Mouse (Mus musculus): ENCODE measurements at regions not wholly inside any gene's neighbourhood (a gene's known extent, or its start where the extent isn't known, plus 50 kb on each side); places are given as distances from the start of the nearest gene placed in this dataset.

DNA sequence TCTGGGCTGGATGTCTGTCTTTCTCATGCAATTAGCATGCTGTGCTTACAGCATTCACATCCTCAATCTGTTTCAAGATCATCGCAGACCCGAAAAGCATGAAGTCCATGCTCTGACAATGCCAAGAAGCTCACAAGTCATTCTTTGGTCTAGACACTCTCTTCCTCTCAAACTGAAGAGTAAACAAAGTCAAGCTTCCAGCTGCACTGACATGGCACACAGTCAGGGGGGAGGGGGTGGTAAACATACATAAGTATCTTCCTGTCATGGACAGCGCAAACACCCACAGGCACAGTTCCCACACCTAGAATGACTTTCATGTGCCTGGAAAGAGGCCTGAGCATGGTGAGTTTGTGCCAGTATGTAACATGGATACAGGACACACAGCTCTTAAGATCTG is 780.1 kb downstream of the Fat4 start:
- Histone ChIP-seq H3K9me3 (no peaks in the 10 kb centered on the region), H3K36me3 (no peaks in the 10 kb centered on the region), H3K4me2 (no peak overlapping the region), H3K4me3 (no peak overlapping the region), H3K4me1 (replicated peaks) (no peaks in the 10 kb centered on the region), H3K9ac (no peak overlapping the region), H3K27me3 (no peaks in the 10 kb centered on the region), H3K27ac (no peak overlapping the region)
- WGBS: 83% methylated on average over 3 of the region's 3 CpGs
- ATAC-seq (ENCODE audit: low FRiP score): no peak

DNA sequence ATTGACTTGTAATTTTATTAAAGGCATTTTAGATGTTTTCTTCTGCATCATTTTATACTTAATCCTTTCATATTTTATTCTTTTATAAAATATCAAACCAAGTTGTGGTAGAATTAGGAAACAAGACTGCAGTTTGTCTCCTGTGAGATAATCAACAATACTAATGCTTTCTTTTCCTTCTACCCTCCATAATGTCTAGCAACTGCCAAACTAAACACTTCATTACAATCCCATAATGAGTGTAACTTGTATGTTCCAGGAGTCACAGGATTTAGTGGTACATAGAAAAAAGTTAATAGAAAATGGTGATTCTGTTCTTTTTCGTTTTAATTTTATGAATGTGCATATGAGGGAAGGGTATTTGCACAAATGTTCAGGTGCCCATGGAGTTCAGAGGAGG is 782.4 kb downstream of the Fat4 start:
- peaks cover 3% of the 10 kb centered on the region; the same call in 1 of the 2 replicates for H3K4me1 ChIP-seq (replicated peaks)
- H3K9ac ChIP-seq: no peak overlapping the region
- no peaks in the 10 kb centered on the region for H3K9me3 ChIP-seq
- H3K36me3 ChIP-seq: no peaks in the 10 kb centered on the region
- 70% methylated on average over 1 of the region's 1 CpGs for WGBS
- H3K4me3 ChIP-seq: no peak overlapping the region
- H3K27ac ChIP-seq: no peak overlapping the region
- no peak overlapping the region for H3K4me2 ChIP-seq
- H3K27me3 ChIP-seq: no peaks in the 10 kb centered on the region
- ATAC-seq (ENCODE audit: low FRiP score): no peak

DNA sequence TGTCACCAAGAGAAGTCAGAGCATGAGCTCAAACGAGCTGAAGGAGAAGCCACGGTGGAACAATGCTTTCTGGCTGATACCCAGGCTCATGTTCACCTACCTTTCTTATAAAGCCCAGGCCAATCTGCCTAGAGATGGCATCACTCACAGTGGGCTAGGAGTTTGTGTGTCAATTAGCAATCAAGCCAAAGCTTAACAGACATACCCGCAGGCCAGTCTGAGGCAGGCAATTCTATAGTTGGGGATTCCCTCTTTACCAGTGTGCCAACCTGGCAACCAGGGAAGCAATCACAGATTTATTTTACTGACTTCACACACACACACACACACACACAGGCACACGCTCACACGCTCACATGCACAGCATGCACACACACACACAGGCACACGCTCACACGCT is 787.3 kb downstream of the Fat4 start:
- Histone ChIP-seq H3K9me3 (no peaks in the 10 kb centered on the region), H3K27me3 (no peaks in the 10 kb centered on the region), H3K36me3 (no peaks in the 10 kb centered on the region), H3K27ac (no peak overlapping the region), H3K4me2 (no peak overlapping the region), H3K4me3 (no peak overlapping the region), H3K4me1 (replicated peaks) (peaks cover 3% of the 10 kb centered on the region; the same call in 1 of the 2 replicates), H3K9ac (no peak overlapping the region)
- ATAC-seq (ENCODE audit: low FRiP score): no peak
- whole genome bisulfite sequencing: 92% methylated on average over 7 of the region's 7 CpGs

DNA sequence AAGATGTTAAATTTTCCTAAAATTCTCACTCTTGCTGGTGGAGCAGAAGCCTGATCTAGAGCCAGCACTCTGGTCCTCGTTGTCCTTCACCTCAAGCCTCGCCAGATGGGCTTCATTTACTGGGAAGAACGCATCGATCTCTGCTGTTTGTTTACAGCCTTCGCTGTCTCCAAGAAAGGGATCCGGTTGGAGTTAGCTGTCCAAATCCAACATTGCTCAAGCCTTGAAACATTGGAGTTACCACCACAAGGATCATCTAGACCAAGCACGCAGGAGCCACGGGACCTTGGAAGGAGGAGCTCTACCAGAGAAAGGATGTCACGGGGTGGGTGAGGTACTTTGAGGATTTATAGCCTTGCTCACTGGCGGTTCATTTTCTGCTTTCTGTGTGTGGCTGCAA is 788.2 kb downstream of the Fat4 start:
- no peak overlapping the region for H3K27ac ChIP-seq
- H3K9me3 ChIP-seq: no peaks in the 10 kb centered on the region
- H3K4me3 ChIP-seq: no peak overlapping the region
- peaks cover 3% of the 10 kb centered on the region; the same call in 1 of the 2 replicates for H3K4me1 ChIP-seq (replicated peaks)
- H3K9ac ChIP-seq: no peak overlapping the region
- no peaks in the 10 kb centered on the region for H3K27me3 ChIP-seq
- no peaks in the 10 kb centered on the region for H3K36me3 ChIP-seq
- WGBS: 87% methylated on average over 10 of the region's 10 CpGs
- no peak overlapping the region for H3K4me2 ChIP-seq
- no peak for ATAC-seq (ENCODE audit: low FRiP score)

DNA sequence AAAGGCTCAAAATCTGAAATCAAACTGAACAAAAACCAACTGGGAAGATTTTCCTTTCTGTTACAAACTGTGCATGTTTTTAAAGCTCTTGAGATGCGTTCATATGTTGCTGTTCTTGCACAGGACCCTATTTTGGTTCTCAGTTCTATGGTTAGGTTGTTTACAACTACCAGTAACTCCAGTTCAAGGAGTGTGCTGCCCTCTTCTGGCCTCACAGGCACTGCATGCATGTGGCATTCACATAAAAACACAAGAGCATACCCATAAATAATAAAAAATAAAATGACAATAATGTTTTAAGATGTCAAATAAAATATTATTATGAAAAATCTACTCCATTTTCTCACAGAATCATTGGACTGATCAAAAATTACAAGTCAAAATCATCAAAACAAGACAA is 818.9 kb downstream of the Fat4 start:
- no peak overlapping the region for H3K9ac ChIP-seq
- H3K4me3 ChIP-seq: no peak overlapping the region
- WGBS: 97% methylated on average over 1 of the region's 1 CpGs
- H3K27ac ChIP-seq: no peak overlapping the region
- no peak overlapping the region for H3K4me2 ChIP-seq
- no peak for ATAC-seq (ENCODE audit: low FRiP score)
- no peaks in the 10 kb centered on the region for H3K4me1 ChIP-seq (replicated peaks)
- no peaks in the 10 kb centered on the region; the same call in 1 of the 2 replicates for H3K9me3 ChIP-seq
- no peaks in the 10 kb centered on the region for H3K27me3 ChIP-seq
- no peaks in the 10 kb centered on the region for H3K36me3 ChIP-seq

DNA sequence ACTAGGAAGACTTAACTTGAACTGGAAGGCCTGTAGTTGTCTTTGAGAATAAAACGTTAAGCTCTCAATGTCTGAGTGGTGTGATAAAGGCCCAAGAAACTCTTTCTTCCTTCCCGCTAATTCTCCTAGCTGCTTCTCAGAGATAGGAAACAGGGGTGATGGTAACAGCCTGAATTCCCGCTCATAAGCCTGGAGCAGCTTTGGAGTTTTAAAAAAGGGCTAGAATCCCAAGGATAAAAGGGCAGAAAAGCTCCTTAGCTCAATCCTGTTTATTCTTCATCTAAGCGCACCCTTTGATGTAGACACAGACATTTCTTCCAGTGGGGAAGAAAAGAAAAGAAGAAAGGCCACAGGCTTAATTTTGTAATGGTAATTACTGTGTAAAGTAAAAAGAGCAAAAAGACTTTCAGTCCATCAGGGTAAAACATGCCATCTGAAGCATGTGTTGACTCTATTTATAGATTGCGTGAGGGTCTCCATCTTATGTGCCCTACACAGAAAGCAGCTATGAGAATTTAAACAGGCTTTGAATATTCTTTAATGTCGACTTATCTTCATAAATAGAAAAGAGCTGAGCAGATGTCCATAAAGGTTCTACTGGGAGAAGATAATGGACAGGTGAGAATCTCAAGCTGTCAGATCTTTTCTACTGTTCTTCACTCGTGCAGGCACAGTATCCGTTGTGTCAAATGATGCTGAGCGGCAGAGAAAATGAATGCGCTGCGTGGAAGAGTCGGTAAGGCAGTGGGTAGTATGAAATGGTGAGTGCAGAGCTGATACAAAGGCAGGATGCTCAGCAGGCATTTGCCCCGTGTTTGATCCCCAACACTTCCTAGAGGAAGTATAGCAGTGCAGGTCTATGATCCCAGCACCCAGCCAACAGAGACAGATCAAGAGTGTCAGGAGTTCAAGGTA is 818.0 kb upstream of the Intu start:
- Histone ChIP-seq H3K27me3 (no peaks in the 10 kb centered on the region), H3K9me3 (no peaks in the 10 kb centered on the region), H3K27ac (no peak overlapping the region), H3K4me2 (no peak overlapping the region), H3K36me3 (no peaks in the 10 kb centered on the region), H3K9ac (no peak overlapping the region), H3K4me1 (replicated peaks) (peaks cover 4% of the 10 kb centered on the region), H3K4me3 (no peak overlapping the region)
- WGBS: 78% methylated on average over 13 of the region's 13 CpGs
- ATAC-seq (ENCODE audit: low FRiP score): no peak

DNA sequence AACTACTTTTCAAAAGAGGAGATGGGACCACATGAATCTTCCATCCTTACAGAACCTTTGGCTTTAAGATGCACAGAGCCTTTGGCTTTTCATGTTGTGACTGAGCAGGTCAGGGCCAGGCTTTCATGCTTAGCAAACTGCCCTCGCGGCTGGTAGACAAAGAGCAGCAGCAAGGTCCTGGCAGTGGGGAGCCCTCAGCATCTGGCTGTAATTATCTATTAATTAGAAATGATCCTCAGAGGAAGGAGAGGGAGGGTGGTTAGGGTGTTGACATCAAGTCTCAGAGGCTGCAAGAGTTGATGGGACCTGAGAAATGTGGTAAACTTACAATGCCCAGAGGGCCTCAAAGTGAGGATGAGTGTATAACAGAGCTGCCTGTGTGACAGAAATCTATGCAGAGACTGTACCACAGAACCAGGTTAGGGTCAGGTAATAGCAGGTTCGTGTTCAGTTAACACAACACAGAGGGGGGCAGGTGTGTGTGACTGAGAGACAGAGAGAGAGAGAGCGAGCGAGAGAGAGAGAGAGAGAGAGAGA is 817.0 kb upstream of the Intu start:
- Histone ChIP-seq H3K4me2 (no peak overlapping the region), H3K27ac (no peak overlapping the region), H3K4me1 (replicated peaks) (peaks cover 4% of the 10 kb centered on the region), H3K4me3 (no peak overlapping the region), H3K27me3 (no peaks in the 10 kb centered on the region), H3K9me3 (no peaks in the 10 kb centered on the region), H3K36me3 (no peaks in the 10 kb centered on the region), H3K9ac (no peak overlapping the region)
- WGBS: 49% methylated on average over 5 of the region's 5 CpGs
- no peak for ATAC-seq (ENCODE audit: low FRiP score)

DNA sequence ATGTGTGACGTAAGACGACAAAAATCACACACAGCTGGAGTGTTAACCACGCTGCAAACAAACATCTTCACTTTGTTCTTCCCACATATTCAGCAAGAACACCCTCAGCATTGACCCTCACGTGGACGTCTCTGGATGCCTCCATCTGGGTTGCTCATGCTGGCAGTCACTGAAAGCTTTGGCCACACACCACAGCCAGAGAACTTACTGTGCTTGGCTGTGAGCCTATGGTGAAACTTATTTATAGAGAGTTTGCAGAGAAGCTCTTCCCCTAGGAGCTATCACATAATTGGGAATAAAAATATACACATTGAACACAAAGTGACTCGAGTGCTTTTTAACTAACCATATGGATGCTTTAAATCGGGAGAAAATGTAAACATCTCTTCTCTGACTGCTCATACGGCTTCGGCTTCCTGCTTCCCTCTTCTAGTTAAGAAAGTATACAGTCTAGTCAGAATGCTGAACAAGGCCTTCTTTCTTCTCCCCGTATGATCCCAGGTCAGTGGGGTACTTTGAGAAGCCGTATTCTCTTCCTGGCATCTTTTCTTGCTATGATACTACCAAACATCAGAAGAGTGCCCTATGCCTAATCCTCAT is 812.0 kb upstream of the Intu start:
- Histone ChIP-seq H3K9ac (no peak overlapping the region), H3K27ac (no peak overlapping the region), H3K4me3 (no peak overlapping the region), H3K4me2 (no peak overlapping the region), H3K9me3 (no peaks in the 10 kb centered on the region), H3K36me3 (no peaks in the 10 kb centered on the region), H3K4me1 (replicated peaks) (peaks cover 3% of the 10 kb centered on the region), H3K27me3 (no peaks in the 10 kb centered on the region)
- WGBS: 80% methylated on average over 11 of the region's 11 CpGs
- ATAC-seq (ENCODE audit: low FRiP score): no peak

DNA sequence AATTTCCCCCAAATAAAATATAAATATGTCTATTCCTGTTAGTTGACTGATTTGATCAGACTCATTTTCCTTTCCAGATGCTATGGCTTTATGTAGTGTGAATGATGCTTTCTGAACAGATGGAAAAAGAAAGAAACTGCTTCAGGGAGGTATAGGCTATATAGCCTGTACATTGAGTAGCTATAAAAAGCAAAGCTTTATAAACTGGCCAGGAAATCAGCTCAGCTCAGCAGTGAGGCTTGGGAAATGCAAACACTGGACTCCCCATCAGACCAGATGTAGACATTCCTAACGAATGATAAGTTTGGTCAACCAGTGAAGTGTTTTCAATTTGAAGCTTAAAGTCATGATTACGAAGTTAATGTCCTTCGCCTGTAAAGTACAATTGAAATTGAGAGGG is 805.3 kb upstream of the Intu start:
- H3K27ac ChIP-seq: no peak overlapping the region

DNA sequence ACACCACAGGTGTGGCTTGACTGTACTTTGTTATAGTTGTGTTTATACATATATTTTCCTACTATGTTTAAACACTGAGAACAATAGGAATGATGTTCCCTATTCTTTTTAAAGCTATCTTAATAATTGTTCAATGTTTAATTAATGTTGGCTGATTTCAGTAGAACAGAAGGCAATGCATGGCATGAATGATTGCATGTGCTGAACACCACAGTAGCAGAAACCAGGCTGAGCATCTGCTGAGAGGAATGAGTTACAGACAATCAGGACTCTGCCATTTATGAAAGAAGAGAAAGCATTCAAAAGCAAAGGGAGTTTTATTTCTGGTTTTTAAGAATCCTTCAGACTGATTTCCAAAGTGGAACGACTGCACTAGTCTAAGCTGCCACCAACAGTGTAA is 794.4 kb upstream of the Intu start:
- 79% methylated on average over 1 of the region's 1 CpGs for WGBS
- no peaks in the 10 kb centered on the region for H3K36me3 ChIP-seq
- no peak overlapping the region for H3K27ac ChIP-seq
- H3K27me3 ChIP-seq: no peaks in the 10 kb centered on the region
- no peak overlapping the region for H3K9ac ChIP-seq
- H3K4me3 ChIP-seq: no peak overlapping the region
- no peak for ATAC-seq (ENCODE audit: low FRiP score)
- no peak overlapping the region for H3K4me2 ChIP-seq
- H3K9me3 ChIP-seq: no peaks in the 10 kb centered on the region
- H3K4me1 ChIP-seq (replicated peaks): no peaks in the 10 kb centered on the region

More for the DNA sequence above, 805.3 kb upstream of the Intu start:
- Histone ChIP-seq H3K4me1 (replicated peaks) (no peaks in the 10 kb centered on the region), H3K4me2 (no peak overlapping the region), H3K4me3 (no peak overlapping the region), H3K9ac (no peak overlapping the region), H3K9me3 (no peaks in the 10 kb centered on the region), H3K27me3 (no peaks in the 10 kb centered on the region), H3K36me3 (no peaks in the 10 kb centered on the region)
- WGBS: 85% methylated on average over 3 of the region's 3 CpGs
- no peak for ATAC-seq (ENCODE audit: low FRiP score)

DNA sequence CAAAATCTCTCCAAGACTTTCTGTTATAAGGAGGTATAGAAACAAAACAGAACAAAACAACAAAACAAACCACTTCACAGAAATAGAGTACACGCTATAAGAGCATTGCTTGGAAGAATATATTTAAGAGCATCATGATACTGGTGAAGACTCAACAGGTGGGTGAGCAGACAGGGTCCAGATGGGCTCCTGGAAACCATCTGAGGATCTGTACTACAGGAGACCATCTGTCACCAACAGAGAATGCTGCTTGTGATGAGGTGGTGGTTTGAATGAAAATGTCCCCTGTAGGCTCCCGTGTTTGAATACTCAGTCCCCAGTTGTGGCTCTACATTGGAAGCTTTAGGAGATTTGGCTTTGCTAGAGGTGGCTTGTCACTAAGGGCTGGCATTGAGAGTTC is 785.1 kb upstream of the Intu start:
- ATAC-seq (ENCODE audit: low FRiP score): no peak
- H3K4me3 ChIP-seq: no peak overlapping the region

DNA sequence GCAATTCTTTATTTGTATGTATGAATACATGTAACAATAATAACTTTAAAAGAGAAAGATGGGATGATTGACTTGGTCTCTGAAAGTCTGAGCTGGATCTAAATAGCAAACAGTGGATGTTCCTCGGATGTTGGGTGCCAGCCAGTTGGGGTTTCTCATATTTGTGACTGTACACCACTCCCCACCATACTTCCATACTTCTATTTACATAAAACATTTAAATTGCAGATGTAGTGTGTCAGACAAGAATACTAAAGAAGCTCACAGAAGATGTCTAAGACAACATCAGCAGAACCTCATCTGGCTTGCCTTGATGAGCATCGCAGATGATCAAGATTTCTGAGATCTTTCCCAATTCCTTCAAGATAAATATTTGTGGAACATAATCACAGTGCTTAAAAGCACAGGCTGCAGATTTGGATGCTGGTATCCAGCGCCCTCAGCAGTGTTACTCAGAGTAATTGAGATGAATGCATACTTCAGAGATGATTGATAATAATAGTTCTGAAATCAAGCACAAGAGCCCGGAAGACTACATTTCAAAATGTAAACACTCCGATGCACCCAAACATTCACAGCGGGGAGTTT is 762.0 kb upstream of the Intu start:
- no peak overlapping the region for H3K4me2 ChIP-seq
- no peaks in the 10 kb centered on the region for H3K27me3 ChIP-seq
- no peak for ATAC-seq (ENCODE audit: low FRiP score)
- no peak overlapping the region for H3K27ac ChIP-seq
- H3K4me3 ChIP-seq: no peak overlapping the region
- H3K9ac ChIP-seq: no peak overlapping the region
- H3K4me1 ChIP-seq (replicated peaks): no peaks in the 10 kb centered on the region
- WGBS: 87% methylated on average over 6 of the region's 6 CpGs
- no peaks in the 10 kb centered on the region for H3K36me3 ChIP-seq
- H3K9me3 ChIP-seq: no peaks in the 10 kb centered on the region

More for the DNA sequence above, 785.1 kb upstream of the Intu start:
- no peaks in the 10 kb centered on the region for H3K27me3 ChIP-seq
- no peaks in the 10 kb centered on the region for H3K36me3 ChIP-seq
- no peak overlapping the region for H3K4me2 ChIP-seq
- no peaks in the 10 kb centered on the region for H3K4me1 ChIP-seq (replicated peaks)
- 75% methylated on average over 2 of the region's 2 CpGs for WGBS
- no peak overlapping the region for H3K9ac ChIP-seq
- no peak overlapping the region for H3K27ac ChIP-seq
- no peaks in the 10 kb centered on the region for H3K9me3 ChIP-seq
